Mouse (Mus musculus): ENCODE data around the gene Dnajc11.

Dnajc11 gene

DNA sequence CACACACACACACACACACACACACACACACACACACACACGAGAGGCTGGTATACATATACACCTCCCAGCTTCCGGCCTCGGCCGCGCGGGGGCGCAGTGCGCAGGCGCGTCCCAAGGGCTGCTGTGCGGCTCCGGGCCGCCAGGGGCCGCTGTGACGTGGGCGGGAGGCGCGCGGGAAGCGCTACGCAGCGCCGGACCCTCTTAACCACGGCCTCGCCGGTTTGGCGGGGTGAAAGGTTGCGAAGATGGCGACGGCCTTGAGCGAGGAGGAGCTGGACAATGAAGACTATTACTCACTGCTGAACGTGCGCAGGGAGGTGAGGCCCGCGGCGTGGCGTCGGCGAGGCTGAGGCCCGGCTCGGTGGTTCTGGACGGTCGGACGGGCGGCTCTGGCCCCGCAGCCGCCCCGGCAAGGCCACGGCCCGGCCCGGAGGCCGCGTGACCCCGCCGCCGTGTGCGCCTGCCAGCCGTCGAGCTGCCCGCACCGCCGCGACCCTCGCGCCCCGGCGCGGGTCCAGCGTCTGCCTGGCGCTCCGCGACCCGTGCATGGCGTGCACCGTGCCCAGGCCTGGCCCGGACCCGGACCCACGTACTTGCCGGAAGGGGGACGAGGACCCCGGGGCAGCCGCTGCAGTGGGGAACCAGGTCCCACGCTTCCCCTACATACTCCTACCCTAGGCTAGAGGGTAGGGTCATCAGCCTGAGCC lies at the start of gene Dnajc11:
Gene Dnajc11, plus strand, starts transcription at position 187 of the 710 bp plus-strand sequence.
- peak; percentile 98 to 99 for DNase-seq

GRCm38 (mm10) chr4:151893241-151893640 lies 40.2 kb upstream of the Dnajc11 start:
- DNase-seq = no peak

- no peak for DNase-seq
Observed at GRCm38 (mm10) chr4:151894926-151895325, 38.6 kb upstream of the Dnajc11 start.

DNA sequence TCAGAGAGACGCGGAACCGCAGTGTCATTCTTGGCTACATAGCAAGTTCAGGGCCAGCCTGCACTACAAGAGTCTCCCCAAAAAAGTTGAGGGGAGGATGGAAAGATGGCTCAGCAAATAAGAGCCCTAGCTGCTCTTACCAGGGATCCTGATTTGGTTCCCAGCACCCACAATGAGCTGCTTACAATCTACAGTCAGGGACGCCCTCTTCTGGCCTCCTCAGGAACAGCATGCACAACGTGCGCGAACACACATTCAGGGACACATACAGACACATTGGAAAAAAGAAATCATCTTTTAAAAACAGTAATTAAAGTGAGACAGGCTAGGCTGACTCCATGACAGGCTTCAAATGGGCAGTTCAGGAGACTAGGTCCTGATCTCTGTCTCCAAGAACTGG lies 37.9 kb upstream of the Dnajc11 start:
- no peak for DNase-seq

DNA sequence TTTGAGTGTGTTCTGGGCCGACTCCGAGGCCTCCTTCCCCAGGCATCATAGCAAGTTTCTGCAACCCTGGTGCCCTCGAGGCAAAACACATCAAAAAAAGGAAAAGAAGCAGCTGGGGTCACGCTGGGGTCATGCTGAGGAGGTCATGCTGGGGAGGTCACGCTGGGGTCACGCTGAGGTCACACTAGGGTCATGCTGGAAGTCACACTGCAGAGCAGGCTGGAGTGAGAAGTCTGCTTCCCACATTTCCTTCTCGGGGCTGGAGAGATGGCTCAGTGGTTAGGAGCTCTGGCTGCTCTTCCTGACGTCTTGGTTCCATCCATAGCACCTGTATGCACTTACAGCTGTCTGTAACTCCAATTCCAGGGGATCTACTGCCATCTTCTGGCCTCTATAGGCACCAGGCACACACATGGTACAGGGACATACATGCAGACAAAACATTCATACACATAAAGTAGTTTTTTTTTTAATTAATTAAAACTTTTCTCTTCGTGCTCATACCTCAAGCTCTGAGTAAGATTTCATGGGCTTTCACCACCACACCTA lies 36.3 kb upstream of the Dnajc11 start:
- DNase-seq = no peak

GRCm38 (mm10) chr4:151898600-151899245 lies 34.8 kb upstream of the Dnajc11 start:
- no peak for DNase-seq

- no peak for DNase-seq
Observed at GRCm38 (mm10) chr4:151899707-151900384, 33.6 kb upstream of the Dnajc11 start.

- no peak for DNase-seq
Observed at GRCm38 (mm10) chr4:151900735-151901134, 32.8 kb upstream of the Dnajc11 start.

- peak; percentile 36 to 43 for DNase-seq
Observed at GRCm38 (mm10) chr4:151901422-151901821, 32.1 kb upstream of the Dnajc11 start.

DNA sequence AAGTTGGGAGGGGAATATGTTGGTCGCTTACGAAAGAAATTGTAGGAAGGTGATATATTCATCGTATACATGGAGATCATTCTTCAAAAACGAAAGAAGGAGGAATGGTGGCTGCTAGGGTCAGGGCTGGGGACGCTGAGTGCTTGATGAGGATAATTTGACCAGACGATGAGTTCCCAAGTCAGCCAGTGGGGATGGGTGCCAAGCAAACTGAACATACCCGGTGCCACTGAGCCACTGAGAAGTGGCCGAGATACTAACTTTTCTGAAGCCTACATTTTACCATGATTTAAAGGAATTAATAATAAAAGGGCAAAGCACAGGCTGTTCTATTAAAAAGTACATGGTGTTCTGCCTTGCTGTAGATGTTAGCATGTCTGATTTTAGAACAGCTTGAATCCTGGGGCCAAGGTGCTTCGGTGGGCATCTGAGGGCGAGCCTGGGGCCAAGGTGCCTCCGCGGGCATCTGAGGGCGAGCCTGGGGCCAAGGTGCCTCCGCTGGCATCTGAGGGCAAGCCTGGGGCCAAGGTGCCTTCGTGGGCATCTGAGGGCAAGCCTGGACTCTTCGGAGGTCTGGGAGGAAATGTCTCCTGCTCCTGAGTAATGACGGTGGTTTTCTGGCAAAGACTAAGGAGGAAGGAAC lies 31.3 kb upstream of the Dnajc11 start:
- no peak for DNase-seq

- DNase-seq = no peak
Observed at GRCm38 (mm10) chr4:151902689-151903241, 30.7 kb upstream of the Dnajc11 start.

DNA sequence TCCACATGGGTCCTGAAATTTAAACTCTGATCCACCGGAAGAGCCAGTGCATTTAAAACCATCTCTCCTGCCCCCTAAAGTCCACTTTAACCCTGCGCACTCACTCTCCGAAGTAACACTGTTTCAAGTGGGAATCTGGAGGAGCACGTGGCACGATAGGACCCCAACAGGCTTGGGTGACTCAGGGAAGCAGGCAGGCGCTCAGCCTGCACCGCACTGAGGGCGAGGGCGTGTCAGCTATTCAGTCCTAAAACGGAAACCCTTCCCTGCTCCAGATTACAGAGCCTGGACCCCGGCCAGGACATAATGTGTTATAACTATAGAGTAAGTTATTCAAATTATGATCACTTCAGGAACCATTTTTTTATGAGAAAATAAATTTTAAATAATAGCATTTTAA lies 29.4 kb upstream of the Dnajc11 start:
- no peak for DNase-seq

DNA sequence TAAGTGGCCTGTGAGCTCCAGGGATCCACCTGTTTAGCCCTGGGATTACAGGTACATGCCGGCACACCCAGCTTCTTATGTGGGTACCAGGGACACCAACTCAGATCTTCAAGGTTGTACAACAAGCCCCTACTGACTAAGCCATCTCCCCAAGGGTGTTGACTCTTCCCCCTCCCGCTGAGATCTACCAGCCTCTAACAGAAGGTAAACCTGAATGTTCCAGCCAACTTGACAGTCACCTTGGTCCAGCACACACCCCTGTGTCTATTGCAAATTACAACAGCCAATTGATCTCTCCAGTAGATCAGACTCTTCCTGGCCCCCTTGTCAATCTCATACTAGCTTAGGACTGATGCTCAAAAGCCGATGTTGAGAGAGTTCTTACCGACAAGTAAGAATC lies 27.9 kb upstream of the Dnajc11 start:
- no peak for DNase-seq

GRCm38 (mm10) chr4:151907577-151908343 lies 25.7 kb upstream of the Dnajc11 start:
- no peak for DNase-seq

GRCm38 (mm10) chr4:151908809-151909208 lies 24.7 kb upstream of the Dnajc11 start:
- DNase-seq = no peak

- no peak for DNase-seq
Observed at GRCm38 (mm10) chr4:151916271-151916670, 17.2 kb upstream of the Dnajc11 start.

GRCm38 (mm10) chr4:151919135-151919840 lies 14.2 kb upstream of the Dnajc11 start:
- DNase-seq = no peak

DNA sequence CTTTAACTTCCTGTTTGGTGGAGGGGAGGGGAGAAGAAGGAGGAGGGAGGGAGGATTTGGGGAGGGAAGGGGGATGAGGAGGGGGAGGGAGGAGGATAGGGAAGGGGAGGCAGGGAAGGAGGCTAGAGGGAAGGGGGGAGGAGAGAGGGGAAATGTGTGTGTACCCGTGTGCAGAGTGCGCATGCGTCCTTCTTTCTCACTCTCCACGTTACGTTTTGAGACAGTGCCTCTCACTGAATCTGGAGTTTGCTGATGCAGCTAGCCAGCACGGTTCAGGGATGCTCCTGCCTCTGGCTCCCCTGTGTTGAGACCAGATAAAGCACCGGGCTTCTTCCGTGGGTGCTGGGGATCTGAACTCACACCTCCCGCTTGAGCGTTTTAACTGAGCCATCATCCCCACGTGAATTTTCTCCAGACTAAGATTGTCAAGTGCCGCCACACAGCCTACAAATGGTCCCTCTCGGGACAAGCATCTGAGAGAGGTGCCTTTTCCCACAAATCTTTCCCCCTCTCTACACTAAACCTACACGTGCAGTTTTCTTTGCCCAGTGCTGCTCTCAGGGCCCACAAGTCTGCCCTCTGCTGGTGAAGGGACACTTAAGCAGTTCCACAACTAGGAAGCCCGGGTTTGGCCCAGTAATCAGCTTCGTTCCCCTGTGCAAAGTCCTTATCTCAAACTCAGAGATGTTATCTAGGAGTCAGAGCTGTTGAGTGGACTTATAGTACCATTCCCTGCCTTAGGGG lies 13.4 kb upstream of the Dnajc11 start:
- peak; percentile 62 for DNase-seq

GRCm38 (mm10) chr4:151922124-151922523 lies 11.4 kb upstream of the Dnajc11 start:
- no peak for DNase-seq

Measured in B cell, adult 2 months (primary cell).